Mouse (Mus musculus) cortical plate, adult 2 months (tissue): ENCODE measurements around the gene Zbtb7a. TPM values are rescaled to one million over a fixed set of nuclear protein-coding genes. Genes with fewer than 3 reads are reported as not detected.

Experiments used
- H3K27ac ChIP-seq: fragments of 200-500 bp; 2 replicates; pipeline ENCODE4 v1.5.1; 2012; ENCODE audit warnings: low read length, control low read depth, inconsistent platforms; ENCODE audit not compliant: insufficient read depth
- H3K4me1 ChIP-seq: fragments of 200-500 bp; 2 replicates; pipeline ENCODE4 v1.6.1; 2011; ENCODE audit warnings: low read length; ENCODE audit not compliant: control insufficient read depth, insufficient read depth
- H3K4me3 ChIP-seq: fragments of 200-500 bp; 2 replicates; pipeline ENCODE4 v1.5.1; 2011; ENCODE audit warnings: mild to moderate bottlenecking, low read length, control low read depth; ENCODE audit not compliant: insufficient read depth
- CTCF ChIP-seq: fragments of 200-500 bp; IDR thresholded peaks from 2 replicates; pipeline ENCODE4 v1.5.1; 2011; ENCODE audit warnings: mild to moderate bottlenecking, control low read depth, low read length; ENCODE audit not compliant: insufficient read depth; ENCODE audit errors: extremely low read depth
- POLR2A ChIP-seq: fragments of 200-500 bp; IDR thresholded peaks from 2 replicates; pipeline ENCODE4 v1.6.1; 2011; ENCODE audit warnings: mild to moderate bottlenecking, low read length, control low read depth; ENCODE audit not compliant: insufficient read depth; ENCODE audit errors: extremely low read depth
- polyA plus RNA-seq: library from polyadenylated mRNA; depleted of rRNA; stranded (reverse); fragments of >200 nt; gene quantifications from 2 replicates; pipeline ENCODE4 v1.2.3, GENCODE M21; 2012; rRNA removed

Gene Zbtb7a
- polyA plus RNA-seq, 1 experiment: 49.9 TPM

GRCm38 (mm10) chr10:81193991-81194774, 59.2 kb downstream of the Zbtb7a start:
- TF ChIP-seq POLR2A (no peak), CTCF (no peak)
- H3K4me3 ChIP-seq: no peak overlapping the region
- H3K27ac ChIP-seq: no peak overlapping the region
- 0 out of 2 replicates have a peak, but pooled peaks cover 2% of the 10 kb centered on the region for H3K4me1 ChIP-seq

DNA sequence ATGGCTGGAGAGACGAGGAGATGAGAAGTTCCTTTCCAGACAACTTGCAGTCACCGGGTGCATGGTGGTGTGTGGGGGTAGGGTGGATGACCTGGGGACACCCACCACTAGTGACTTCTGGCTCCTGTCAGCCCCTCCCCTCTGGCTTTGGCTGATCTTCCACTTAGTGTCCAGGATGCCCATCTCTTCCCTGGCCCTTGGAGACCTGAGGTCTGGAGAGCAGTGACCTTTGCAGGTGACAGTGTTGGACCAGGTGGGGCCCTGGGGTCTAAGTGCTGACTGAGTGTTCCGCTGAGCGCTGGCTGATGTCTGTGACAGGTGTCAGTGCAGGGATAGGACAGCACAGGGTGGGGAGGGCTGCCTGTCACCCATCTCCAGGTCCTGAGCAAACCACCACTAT, 60.3 kb downstream of the Zbtb7a start:
- 0 out of 2 replicates have a peak, but pooled peaks cover 2% of the 10 kb centered on the region for H3K4me1 ChIP-seq
- H3K27ac ChIP-seq: no peak overlapping the region
- no peak overlapping the region for H3K4me3 ChIP-seq
- TF ChIP-seq POLR2A (no peak), CTCF (no peak)

DNA sequence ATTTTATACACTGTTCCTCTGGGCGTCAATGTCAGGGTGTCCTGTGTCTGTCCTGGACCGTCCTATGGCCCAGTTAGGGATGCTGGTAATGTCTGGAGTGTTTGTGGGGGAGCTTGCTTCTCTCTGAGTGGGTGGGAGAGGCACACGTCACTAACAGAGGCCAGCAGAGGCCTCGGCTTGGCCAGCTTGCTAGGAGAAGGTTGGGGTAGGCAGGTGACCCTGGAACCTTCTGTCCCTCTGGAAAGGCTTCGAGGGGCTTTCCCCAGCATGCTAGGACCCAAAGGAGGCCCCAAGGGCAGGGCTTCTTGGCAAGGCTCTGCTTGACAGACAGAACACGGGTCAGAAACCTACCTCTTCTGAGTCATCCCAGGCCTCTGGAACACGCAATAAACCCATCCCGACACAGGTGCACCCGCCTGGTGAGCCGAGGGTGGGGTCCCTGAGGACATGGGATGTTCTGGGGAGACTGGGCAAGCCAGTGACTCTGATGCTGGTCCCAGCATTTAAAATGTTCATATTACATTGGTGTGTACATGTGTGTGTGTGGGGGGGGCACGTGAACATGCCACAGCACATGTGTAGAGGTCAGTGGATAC, 61.5 kb downstream of the Zbtb7a start:
- Histone ChIP-seq H3K27ac (no peak overlapping the region), H3K4me1 (0 out of 2 replicates have a peak, but pooled peaks cover 2% of the 10 kb centered on the region), H3K4me3 (no peak overlapping the region)
- no peak for TF ChIP-seq POLR2A
- no peak for TF ChIP-seq CTCF

DNA sequence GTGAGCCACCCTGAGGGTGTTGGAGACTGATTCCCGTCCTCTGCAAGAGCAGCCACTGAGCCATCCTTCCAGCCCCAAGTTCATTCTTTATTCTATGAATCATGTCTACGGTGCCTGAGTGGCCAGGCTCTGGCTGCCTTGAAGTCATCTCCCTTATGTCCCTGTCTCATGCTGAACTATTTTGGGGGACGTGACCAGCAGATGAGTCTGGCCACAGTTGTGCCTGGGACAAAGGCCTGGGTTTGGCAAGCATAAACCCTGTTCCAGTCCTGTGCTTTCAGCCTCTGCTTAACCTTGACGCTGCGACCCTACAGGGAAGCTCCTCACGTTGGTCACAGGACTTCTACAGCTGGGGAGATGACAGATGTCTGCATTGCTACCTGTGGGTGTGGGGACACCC, 62.3 kb downstream of the Zbtb7a start:
- H3K27ac ChIP-seq: no peak overlapping the region
- 0 out of 2 replicates have a peak, but pooled peaks cover 2% of the 10 kb centered on the region for H3K4me1 ChIP-seq

DNA sequence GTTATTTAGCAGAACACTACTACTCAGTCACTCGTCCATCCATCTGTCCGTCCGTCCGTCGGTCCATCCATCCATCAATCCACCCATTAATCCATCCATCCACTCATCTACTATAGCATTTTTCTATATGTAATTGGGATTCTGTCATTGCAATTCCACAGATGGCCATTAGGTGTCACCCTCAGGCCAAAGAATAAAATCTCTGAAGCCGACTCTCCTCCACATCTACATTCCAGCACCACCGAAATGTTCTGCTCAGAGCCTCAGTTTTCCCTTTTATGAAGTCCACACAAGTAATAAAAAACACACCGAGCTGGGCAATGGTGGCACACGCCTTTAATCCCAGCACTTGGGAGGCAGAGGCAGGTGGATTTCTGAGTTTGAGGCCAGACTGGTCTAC, 63.2 kb downstream of the Zbtb7a start:
- Histone ChIP-seq H3K27ac (no peak overlapping the region), H3K4me1 (0 out of 2 replicates have a peak, but pooled peaks cover 2% of the 10 kb centered on the region), H3K4me3 (no peak overlapping the region)
- TF ChIP-seq CTCF (peak; percentile 74), POLR2A (no peak)

More for the DNA sequence above, 62.3 kb downstream of the Zbtb7a start:
- no peak overlapping the region for H3K4me3 ChIP-seq
- TF ChIP-seq CTCF (no peak), POLR2A (no peak)

- TF ChIP-seq CTCF (no peak), POLR2A (no peak)
- Histone ChIP-seq H3K4me3 (no peak overlapping the region), H3K4me1 (no peaks in the 10 kb centered on the region), H3K27ac (no peak overlapping the region)
Measured at GRCm38 (mm10) chr10:81198990-81199389, 64.0 kb downstream of the Zbtb7a start.

GRCm38 (mm10) chr10:81200141-81200540, 65.1 kb downstream of the Zbtb7a start:
- H3K4me3 ChIP-seq: no peak overlapping the region
- H3K4me1 ChIP-seq: no peaks in the 10 kb centered on the region
- no peak overlapping the region for H3K27ac ChIP-seq
- TF ChIP-seq POLR2A: no peak
- no peak for TF ChIP-seq CTCF

- TF ChIP-seq POLR2A (no peak), CTCF (no peak)
- Histone ChIP-seq H3K4me3 (no peak overlapping the region), H3K4me1 (no peaks in the 10 kb centered on the region), H3K27ac (no peak overlapping the region)
Measured at GRCm38 (mm10) chr10:81200605-81201287, 65.7 kb downstream of the Zbtb7a start.

DNA sequence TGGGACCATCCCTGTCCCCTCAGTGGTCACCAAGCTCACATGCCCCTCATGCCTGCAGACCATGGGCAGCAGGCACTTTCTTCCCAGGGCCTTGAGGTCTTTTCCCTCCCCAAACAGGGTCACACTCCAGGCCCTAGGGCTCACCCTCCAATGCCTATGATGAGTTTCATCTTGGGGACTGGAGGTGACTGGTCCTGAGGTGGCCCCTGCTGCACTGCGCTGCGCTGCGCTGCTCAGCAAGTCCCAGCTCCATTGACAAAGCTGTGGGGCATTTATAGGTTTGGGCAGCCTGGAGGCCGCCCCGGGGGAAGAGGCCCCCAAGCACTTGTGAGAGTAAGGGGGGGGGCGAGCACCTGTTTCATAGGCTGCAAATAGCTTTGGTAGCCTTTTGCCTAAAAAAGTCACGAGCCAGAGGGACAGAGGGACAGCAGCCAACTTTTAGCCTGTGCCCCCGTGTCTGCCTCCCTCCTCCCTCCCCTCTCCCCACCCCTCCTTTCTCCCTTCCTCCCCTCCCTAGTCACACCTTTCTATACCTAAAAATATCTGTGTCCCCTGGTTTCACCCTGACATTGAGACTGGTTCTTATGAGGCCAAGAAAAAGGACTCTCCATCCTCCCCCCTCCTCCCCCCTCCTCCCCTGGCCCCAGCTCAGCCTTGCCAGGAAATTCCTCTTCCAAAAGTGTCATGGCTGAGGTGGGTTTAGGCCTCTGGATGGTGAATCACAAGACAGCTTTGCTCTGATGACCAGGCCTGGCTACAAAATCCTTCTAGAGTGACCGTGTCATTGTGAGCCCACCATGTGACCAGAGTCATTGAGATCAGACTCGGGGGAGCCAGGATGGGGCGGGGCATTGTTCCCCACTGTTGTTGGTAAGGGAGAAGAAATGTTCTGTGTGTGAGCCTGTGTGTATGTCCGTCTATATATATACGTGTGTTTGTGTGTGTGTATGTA, 67.1 kb downstream of the Zbtb7a start, which contains the start of gene Nmrk2:
Gene Nmrk2 (minus strand): TSS at position 245 of the 952 bp plus-strand sequence.
- H3K4me3 ChIP-seq: no peak within 1 kb of the TSS
- H3K27ac ChIP-seq: no peak within 1 kb of the TSS
- H3K4me1 ChIP-seq: no peaks in the 10 kb centered on the region
- TF ChIP-seq CTCF (no peak), POLR2A (no peak)

Other genes with a start within 250 kb of the Zbtb7a start
- gene Timm13, start 234.3 kb upstream of the Zbtb7a start, polyA plus RNA-seq: 207 and 219 TPM in 2 replicates
- 23.6 and 24.5 TPM in 2 replicates for gene Lmnb2, start 217.0 kb upstream of the Zbtb7a start, polyA plus RNA-seq
- gene Gadd45b, start 205.1 kb upstream of the Zbtb7a start, polyA plus RNA-seq: 23.9 and 25.6 TPM in 2 replicates
- 77.9 and 152 TPM in 2 replicates for gene Gng7, start 120.3 kb upstream of the Zbtb7a start, polyA plus RNA-seq
- gene Diras1, start 109.6 kb upstream of the Zbtb7a start, polyA plus RNA-seq: 83.8 and 85.3 TPM in 2 replicates
- 72.8 and 73.0 TPM in 2 replicates for gene Slc39a3, start 97.8 kb upstream of the Zbtb7a start, polyA plus RNA-seq
- 222 and 228 TPM in 2 replicates for gene Sgta, start 75.0 kb upstream of the Zbtb7a start, polyA plus RNA-seq
- gene Thop1, start 65.2 kb upstream of the Zbtb7a start, polyA plus RNA-seq: 66.2 and 68.5 TPM in 2 replicates
- gene Creb3l3, start 36.3 kb upstream of the Zbtb7a start, polyA plus RNA-seq: 0.42 TPM in 2 replicates
- gene Map2k2, start 29.3 kb upstream of the Zbtb7a start, polyA plus RNA-seq: 192 and 201 TPM in 2 replicates
- 21.3 and 22.5 TPM in 2 replicates for gene Pias4, start 32.7 kb downstream of the Zbtb7a start, polyA plus RNA-seq
- gene Eef2, start 41.4 kb downstream of the Zbtb7a start, polyA plus RNA-seq: 1,040 and 1,088 TPM in 2 replicates
- gene Dapk3, start 47.8 kb downstream of the Zbtb7a start, polyA plus RNA-seq: 71.2 and 77.1 TPM in 2 replicates
- gene 4930442H23Rik, start 48.6 kb downstream of the Zbtb7a start, polyA plus RNA-seq: not detected in 2 replicates
- gene Nmrk2, start 66.8 kb downstream of the Zbtb7a start, polyA plus RNA-seq: 0.13 and 0.19 TPM in 2 replicates
- gene Atcay, start 95.6 kb downstream of the Zbtb7a start, polyA plus RNA-seq: 166 and 169 TPM in 2 replicates
- gene Zfr2, start 97.9 kb downstream of the Zbtb7a start, polyA plus RNA-seq: 93.1 and 105 TPM in 2 replicates
- 475 and 540 TPM in 2 replicates for gene Matk, start 117.7 kb downstream of the Zbtb7a start, polyA plus RNA-seq
- 61.1 and 64.7 TPM in 2 replicates for gene Mrpl54, start 131.7 kb downstream of the Zbtb7a start, polyA plus RNA-seq
- 52.1 and 58.2 TPM in 2 replicates for gene Apba3, start 131.7 kb downstream of the Zbtb7a start, polyA plus RNA-seq
- 0.15 and 0.17 TPM in 2 replicates for gene Tjp3, start 156.4 kb downstream of the Zbtb7a start, polyA plus RNA-seq
- gene Pip5k1c, start 157.7 kb downstream of the Zbtb7a start, polyA plus RNA-seq: 414 and 443 TPM in 2 replicates
- 32.2 and 33.0 TPM in 2 replicates for gene Cactin, start 185.9 kb downstream of the Zbtb7a start, polyA plus RNA-seq
- gene Tbxa2r, start 193.5 kb downstream of the Zbtb7a start, polyA plus RNA-seq: 2.7 and 2.9 TPM in 2 replicates
- gene Gipc3, start 208.0 kb downstream of the Zbtb7a start, polyA plus RNA-seq: 1.2 and 1.4 TPM in 2 replicates
- gene Hmg20b, start 215.3 kb downstream of the Zbtb7a start, polyA plus RNA-seq: 34.4 and 36.3 TPM in 2 replicates
- gene Mfsd12, start 222.3 kb downstream of the Zbtb7a start, polyA plus RNA-seq: 30.1 and 30.8 TPM in 2 replicates
- 0.45 and 0.52 TPM in 2 replicates for gene 4930404N11Rik, start 230.6 kb downstream of the Zbtb7a start, polyA plus RNA-seq
- gene Fzr1, start 243.3 kb downstream of the Zbtb7a start, polyA plus RNA-seq: 75.5 and 76.0 TPM in 2 replicates
- 106 and 108 TPM in 2 replicates for gene Dohh, start 249.2 kb downstream of the Zbtb7a start, polyA plus RNA-seq
- 5.8 and 5.9 TPM in 2 replicates for gene Gm48551, start 249.2 kb downstream of the Zbtb7a start, polyA plus RNA-seq